Mouse (Mus musculus) MEL (cell line): Measurements from ENCODE around the gene Mpeg1. TPM values are rescaled to one million over a fixed set of nuclear protein-coding genes. Genes with fewer than 3 reads are reported as not detected.

Experiments
- DNase-seq: peaks from one replicate; pipeline ENCODE4 v3.0.0; 2011; ENCODE audit warnings: low read depth, low spot score
- H3K27ac ChIP-seq: 2 replicates; pipeline ENCODE4 v1.5.1; 2012; ENCODE audit warnings: low read depth, mild to moderate bottlenecking, control low read depth, low read length, moderate library complexity; ENCODE audit not compliant: control insufficient read depth
- H3K27me3 ChIP-seq, 2 experiments: fragments of 150-350 bp in 1 of 2; sonication (generic) in 1 of 2; 2 replicates each; pipeline ENCODE4 v1.6.1; 2012; ENCODE audit warnings: low read length in 2 of 2, mild to moderate bottlenecking in 2 of 2, improper control_type of control experiment in 1 of 2, moderate library complexity in 1 of 2; ENCODE audit not compliant: insufficient read depth in 2 of 2, control insufficient read depth in 1 of 2
- H3K36me3 ChIP-seq, 2 experiments: 2 replicates each; pipeline ENCODE4 v1.6.1; 2012 to 2014; ENCODE audit warnings: low read length in 2 of 2, improper control_type of control experiment in 1 of 2, inconsistent platforms in 1 of 2, mild to moderate bottlenecking in 1 of 2; ENCODE audit not compliant: insufficient read depth in 2 of 2, control insufficient read depth in 1 of 2
- H3K4me1 ChIP-seq, 2 experiments: fragments of 150-350 bp in 1 of 2; sonication (generic) in 1 of 2; 2 replicates each; pipeline ENCODE4 v1.6.1; 2012; ENCODE audit warnings: low read length in 2 of 2, improper control_type of control experiment in 1 of 2, mild to moderate bottlenecking in 1 of 2; ENCODE audit not compliant: insufficient read depth in 2 of 2, control insufficient read depth in 1 of 2
- H3K4me3 ChIP-seq, 2 experiments: fragments of 150-350 bp in 1 of 2; sonication (generic) in 1 of 2; 2 replicates each; pipeline ENCODE4 v1.5.1; 2012; ENCODE audit warnings: low read depth in 2 of 2, low read length in 2 of 2, mild to moderate bottlenecking in 2 of 2, moderate library complexity in 2 of 2, control low read depth in 1 of 2, improper control_type of control experiment in 1 of 2; ENCODE audit not compliant: control insufficient read depth in 1 of 2, insufficient read depth in 1 of 2
- H3K79me2 ChIP-seq: 2 replicates; pipeline ENCODE4 v1.6.1; 2012; ENCODE audit warnings: mild to moderate bottlenecking, low read length, moderate library complexity; ENCODE audit not compliant: control insufficient read depth, poor library complexity, insufficient read depth
- H3K9ac ChIP-seq: 2 replicates; pipeline ENCODE4 v1.6.1; 2012; ENCODE audit warnings: low read depth, mild to moderate bottlenecking, control low read depth, low read length, moderate library complexity; ENCODE audit not compliant: control insufficient read depth, poor library complexity, severe bottlenecking
- H3K9me3 ChIP-seq: fragments of 150-350 bp; sonication (generic); replicated peaks from 2 replicates; pipeline ENCODE4 v1.6.1; 2012; ENCODE audit warnings: mild to moderate bottlenecking, low read length, improper control_type of control experiment, moderate library complexity; ENCODE audit not compliant: insufficient read depth
- BHLHE40 ChIP-seq: IDR thresholded peaks from 2 replicates; pipeline ENCODE4 v1.6.1; 2012; ENCODE audit warnings: low read depth, mild to moderate bottlenecking, inconsistent platforms, low read length, improper control_type of control experiment, borderline replicate concordance
- CHD1 ChIP-seq: IDR thresholded peaks from 2 replicates; pipeline ENCODE4 v1.6.1; 2012; ENCODE audit warnings: low read depth, mild to moderate bottlenecking, inconsistent platforms, low read length, improper control_type of control experiment
- CHD2 ChIP-seq: IDR thresholded peaks from 2 replicates; pipeline ENCODE4 v1.6.1; 2011; ENCODE audit warnings: low read length, improper control_type of control experiment
- CTCF ChIP-seq, 3 experiments: IDR thresholded peaks in 2 of 3; conservative IDR thresholded peaks in 1 of 3; 2 replicates each; pipeline ENCODE4 v1.5.1; 2011 to 2012; ENCODE audit warnings: low read length in 3 of 3, low read depth in 2 of 3, mild to moderate bottlenecking in 2 of 3, improper control_type of control experiment in 1 of 3, inconsistent platforms in 1 of 3, mixed read lengths in 1 of 3, moderate library complexity in 1 of 3; ENCODE audit not compliant: control insufficient read depth in 1 of 3, insufficient read depth in 1 of 3, poor library complexity in 1 of 3, severe bottlenecking in 1 of 3
- E2F4 ChIP-seq: IDR thresholded peaks from 2 replicates; pipeline ENCODE4 v1.6.1; 2011; ENCODE audit warnings: low read depth, low read length, improper control_type of control experiment, borderline replicate concordance
- ELF1 ChIP-seq: IDR thresholded peaks from 2 replicates; pipeline ENCODE4 v1.6.1; 2014; ENCODE audit warnings: low read depth, mild to moderate bottlenecking, inconsistent platforms, low read length, improper control_type of control experiment, moderate library complexity
- GABPA ChIP-seq: IDR thresholded peaks from 2 replicates; pipeline ENCODE4 v1.6.1; 2012; ENCODE audit warnings: low read depth, mild to moderate bottlenecking, inconsistent platforms, low read length, improper control_type of control experiment, moderate library complexity
- GATA1 ChIP-seq: IDR thresholded peaks from 2 replicates; pipeline ENCODE4 v1.6.1; 2011; ENCODE audit warnings: low read depth, low read length, improper control_type of control experiment
- HCFC1 ChIP-seq: IDR thresholded peaks from 2 replicates; pipeline ENCODE4 v1.6.1; 2012; ENCODE audit warnings: low read depth, mild to moderate bottlenecking, inconsistent platforms, low read length, improper control_type of control experiment, moderate library complexity
- KAT2A ChIP-seq: conservative IDR thresholded peaks from 2 replicates; pipeline ENCODE4 v1.6.1; 2012; ENCODE audit warnings: low read depth, low read length, improper control_type of control experiment, inconsistent platforms
- MAFK ChIP-seq: IDR thresholded peaks from 2 replicates; pipeline ENCODE4 v1.6.1; 2011; ENCODE audit warnings: low read depth, mild to moderate bottlenecking, low read length, improper control_type of control experiment, borderline replicate concordance
- MAX ChIP-seq: IDR thresholded peaks from 2 replicates; pipeline ENCODE4 v1.6.1; 2011; ENCODE audit warnings: low read length, improper control_type of control experiment
- MAZ ChIP-seq: IDR thresholded peaks from 2 replicates; pipeline ENCODE4 v1.6.1; 2012; ENCODE audit warnings: low read depth, mild to moderate bottlenecking, inconsistent platforms, low read length, improper control_type of control experiment
- MYB ChIP-seq: IDR thresholded peaks from 2 replicates; pipeline ENCODE4 v1.6.1; 2011; ENCODE audit warnings: mild to moderate bottlenecking, low read depth, low read length, improper control_type of control experiment
- MYC ChIP-seq: IDR thresholded peaks from 2 replicates; pipeline ENCODE4 v1.6.1; 2011; ENCODE audit warnings: low read depth, mild to moderate bottlenecking, low read length, improper control_type of control experiment, moderate library complexity
- NELFE ChIP-seq: IDR thresholded peaks from 2 replicates; pipeline ENCODE4 v1.6.1; 2011; ENCODE audit warnings: low read depth, low read length, improper control_type of control experiment
- POLR2A ChIP-seq, 2 experiments: IDR thresholded peaks; 2 replicates each; pipeline ENCODE4 v1.6.1; 2011 to 2012; ENCODE audit warnings: low read length in 2 of 2, mild to moderate bottlenecking in 2 of 2, control low read depth in 1 of 2, improper control_type of control experiment in 1 of 2, low read depth in 1 of 2, moderate library complexity in 1 of 2; ENCODE audit not compliant: control insufficient read depth in 1 of 2, insufficient read depth in 1 of 2, poor library complexity in 1 of 2
- POLR2AphosphoS5 ChIP-seq: IDR thresholded peaks from 2 replicates; pipeline ENCODE4 v1.6.1; 2012; ENCODE audit warnings: low read depth, borderline replicate concordance, mild to moderate bottlenecking, inconsistent platforms, low read length, moderate library complexity, mixed read lengths
- RAD21 ChIP-seq: IDR thresholded peaks from 2 replicates; pipeline ENCODE4 v1.6.1; 2011; ENCODE audit warnings: mild to moderate bottlenecking, low read depth, low read length, improper control_type of control experiment
- RCOR1 ChIP-seq: IDR thresholded peaks from 2 replicates; pipeline ENCODE4 v1.6.1; 2012; ENCODE audit warnings: low read depth, mild to moderate bottlenecking, inconsistent platforms, low read length, improper control_type of control experiment
- SMC3 ChIP-seq: IDR thresholded peaks from 2 replicates; pipeline ENCODE4 v1.6.1; 2011; ENCODE audit warnings: low read depth, low read length, improper control_type of control experiment
- TAL1 ChIP-seq: IDR thresholded peaks from 2 replicates; pipeline ENCODE4 v1.6.1; 2012; ENCODE audit warnings: mild to moderate bottlenecking, inconsistent platforms, low read length, moderate library complexity, mixed read lengths
- TBP ChIP-seq: IDR thresholded peaks from 2 replicates; pipeline ENCODE4 v1.8.0; 2011; ENCODE audit warnings: low read depth, low read length, improper control_type of control experiment
- TCF12 ChIP-seq: IDR thresholded peaks from 2 replicates; pipeline ENCODE4 v1.6.1; 2014; ENCODE audit warnings: low read depth, mild to moderate bottlenecking, inconsistent platforms, low read length, improper control_type of control experiment, moderate library complexity
- USF1 ChIP-seq: IDR thresholded peaks from 2 replicates; pipeline ENCODE4 v1.6.1; 2014; ENCODE audit warnings: low read depth, mild to moderate bottlenecking, inconsistent platforms, low read length, improper control_type of control experiment, moderate library complexity
- USF2 ChIP-seq, 2 experiments: IDR thresholded peaks; 2 replicates each; pipeline ENCODE4 v1.6.1; 2011 to 2012; ENCODE audit warnings: improper control_type of control experiment in 2 of 2, low read length in 2 of 2, borderline replicate concordance in 1 of 2, inconsistent platforms in 1 of 2, low read depth in 1 of 2, mild to moderate bottlenecking in 1 of 2; ENCODE audit not compliant: insufficient read depth in 1 of 2
- ZC3H11A ChIP-seq: IDR thresholded peaks from 2 replicates; pipeline ENCODE4 v1.6.1; 2012; ENCODE audit warnings: low read depth, mild to moderate bottlenecking, inconsistent platforms, low read length, improper control_type of control experiment
- ZKSCAN1 ChIP-seq: IDR thresholded peaks from 2 replicates; pipeline ENCODE4 v1.6.1; 2012; ENCODE audit warnings: low read depth, mild to moderate bottlenecking, inconsistent platforms, low read length, improper control_type of control experiment, moderate library complexity
- ZMIZ1 ChIP-seq: IDR thresholded peaks from 2 replicates; pipeline ENCODE4 v1.6.1; 2012; ENCODE audit warnings: low read depth, mild to moderate bottlenecking, inconsistent platforms, low read length, improper control_type of control experiment, moderate library complexity
- polyA plus RNA-seq, 2 experiments: library from polyadenylated mRNA; stranded (reverse) in 1 of 2; unstranded in 1 of 2; fragments of >175 nt in 1 of 2; fragments of >200 nt in 1 of 2; gene quantifications; 2 replicates each; pipeline versions ENCODE4 v1.2.1 to v1.2.4; 2012; ENCODE audit warnings: low replicate concordance in 2 of 2, low read depth in 1 of 2; ENCODE audit not compliant: insufficient read length in 2 of 2, insufficient read depth in 1 of 2, missing spikeins in 1 of 2
- total RNA-seq: library from RNA; depleted of rRNA; stranded (reverse); fragments of 300-350 nt; gene quantifications from 2 replicates; pipeline ENCODE4 v1.2.3, GENCODE M21; 2012

Mpeg1 gene
- total and polyA plus RNA-seq, 3 experiments: 0.07 TPM; not detected in 2

GRCm38 (mm10) chr19:12488205-12488966 is 27.8 kb downstream of the Mpeg1 start:
- no peak for TF ChIP-seq POLR2AphosphoS5
- TF ChIP-seq TAL1: no peak
- TF ChIP-seq TCF12: no peak
- TF ChIP-seq SMC3: peak; percentile 45
- no peak for TF ChIP-seq USF2 (IDR thresholded peaks at IDR 0.05; ENCODE audit: borderline replicate concordance in 1 of 2, insufficient read depth in 1 of 2, low read depth in 1 of 2, low read length in 2 of 2)
- peak; percentile 73 to 90 (median 81) for TF ChIP-seq CTCF (IDR thresholded peaks at IDR 0.05 in 2 of 3, conservative IDR thresholded peaks at IDR 0.05 in 1 of 3; ENCODE audit: control insufficient read depth in 1 of 3, insufficient read depth in 1 of 3, low read depth in 2 of 3, low read length in 3 of 3, poor library complexity in 1 of 3, severe bottlenecking in 1 of 3)
- TF ChIP-seq GATA1: no peak
- TF ChIP-seq MAX: 0 out of 2 replicates have a peak, but pooled peaks have one; percentile 16
- TF ChIP-seq NELFE: no peak
- peak; percentile 16 for TF ChIP-seq RAD21
- TF ChIP-seq RCOR1: no peak
- TF ChIP-seq TBP: no peak
- TF ChIP-seq MYB: no peak
- TF ChIP-seq CHD1: no peak
- no peak for TF ChIP-seq ELF1
- TF ChIP-seq KAT2A: no peak
- TF ChIP-seq USF1: peak; percentile 36; the same call in 1 of the 2 replicates
- TF ChIP-seq MAZ: no peak
- TF ChIP-seq BHLHE40: peak; percentile 79
- TF ChIP-seq POLR2A (IDR thresholded peaks at IDR 0.05; ENCODE audit: control insufficient read depth in 1 of 2, insufficient read depth in 1 of 2, low read depth in 1 of 2, low read length in 2 of 2, poor library complexity in 1 of 2): no peak
- TF ChIP-seq ZMIZ1: no peak
- no peak for TF ChIP-seq MAFK
- TF ChIP-seq GABPA: no peak
- no peak for TF ChIP-seq ZC3H11A
- TF ChIP-seq CHD2: no peak
- no peak for TF ChIP-seq ZKSCAN1
- TF ChIP-seq MYC: no peak
- TF ChIP-seq E2F4: no peak
- no peak for TF ChIP-seq HCFC1
- Histone ChIP-seq H3K36me3 (peaks cover 0 to 4% of the 10 kb centered on the region in 2 experiments; a peak in 2 of 4 replicates), H3K27ac (no peak overlapping the region), H3K4me1 (peaks cover 0 to 11% of the 10 kb centered on the region in 2 experiments; a peak in 2 of 4 replicates), H3K27me3 (no peaks in the 10 kb centered on the region), H3K4me3 (0 out of 4 replicates have a peak overlapping the region, but pooled peaks of 1 of the 2 experiments have one; percentile 14), H3K9ac (no peak overlapping the region), H3K79me2 (no peaks in the 10 kb centered on the region), H3K9me3 (no peaks in the 10 kb centered on the region)
- DNase-seq: peak; percentile 54
